Mouse (Mus musculus): Measurements from ENCODE around the gene Cript. TPM values are rescaled to one million over a fixed set of nuclear protein-coding genes. Genes with fewer than 3 reads are reported as not detected.

Gene Cript
- polyA plus RNA-seq (2015; fragmentation: Nextera tagmentation; extraction: Ambion mirVana), result 125 and 139 TPM in 2 replicates

GRCm38 (mm10) chr17:87025269-87025949 lies at the start of gene Cript, which contains the start of gene Pigf:
TSS of gene Cript (plus strand) at chr17:87025550.
TSS of gene Pigf (minus strand) at chr17:87025406.

Other genes starting within 250 kb of the Cript start
- not detected in 2 replicates for gene Tmem247, start 108.2 kb upstream of the Cript start, polyA plus RNA-seq (2015; fragmentation: Nextera tagmentation; extraction: Ambion mirVana)
- gene Atp6v1e2, start 77.7 kb upstream of the Cript start, polyA plus RNA-seq (2015; fragmentation: Nextera tagmentation; extraction: Ambion mirVana), result 0.20 TPM in 1 of 2 replicates, not detected in the other
- gene Rhoq, start 62.5 kb upstream of the Cript start, polyA plus RNA-seq (2015; fragmentation: Nextera tagmentation; extraction: Ambion mirVana), result 8.5 and 9.8 TPM in 2 replicates
- 24.4 and 24.6 TPM in 2 replicates for gene Pigf, start 144 bp upstream of the Cript start, polyA plus RNA-seq (2015; fragmentation: Nextera tagmentation; extraction: Ambion mirVana)
- gene Socs5, start 82.1 kb downstream of the Cript start, polyA plus RNA-seq (2015; fragmentation: Nextera tagmentation; extraction: Ambion mirVana), result 5.9 and 7.0 TPM in 2 replicates
- gene Mcfd2, start 240.4 kb downstream of the Cript start, polyA plus RNA-seq (2015; fragmentation: Nextera tagmentation; extraction: Ambion mirVana), result 91.9 and 94.2 TPM in 2 replicates